ENCODE assay signal across 26 mouse cellular contexts in genomic region chr19:59109937-59110336, GRCm38 (mm10). TPM values are rescaled to one million over a fixed set of nuclear protein-coding genes. Genes with fewer than 3 reads are reported as not detected.
DNase-seq lines count a peak whose midpoint lies in the region; TF ChIP-seq lines count a peak whose summit lies in the region.
"Had no signal": no experiment of that assay in that cellular context is flagged by ENCODE, and none has a peak within 500 bp of the region (broad histone marks: within the 10 kb centered on the region; RNA-seq: fewer than 3 reads in every experiment).

No protein-coding gene starts in this region.

- no peak overlapping the region for H3K4me3 ChIP-seq in ES-Bruce4 (ENCODE audit: low read depth, low read length)
- H3K4me3 ChIP-seq: embryonic facial prominence, embryonic 15.5 days; erythroblast, embryonic 14.5 days; forebrain, embryonic 10.5 days; gastrocnemius, adult 2 months; heart, embryonic 10.5 days; hindbrain, embryonic 13.5 days; intestine, embryonic 15.5 days had no signal

- no peaks in the 10 kb centered on the region; the same call in 1 of the 2 replicates for H3K27me3 ChIP-seq in ES-Bruce4 (ENCODE audit: control insufficient read depth, insufficient read depth, low read length, poor library complexity, severe bottlenecking)
- H3K27me3 ChIP-seq: intestine, embryonic 15.5 days had no signal

- H3K27ac ChIP-seq in ES-Bruce4 (ENCODE audit: insufficient read depth, low read length), result no peak overlapping the region
- H3K27ac ChIP-seq: embryonic facial prominence, embryonic 15.5 days; forebrain, embryonic 10.5 days; gastrocnemius, adult 2 months; heart, embryonic 10.5 days; hindbrain, embryonic 13.5 days; intestine, embryonic 15.5 days had no signal

- no peaks in the 10 kb centered on the region for H3K9me3 ChIP-seq in ES-Bruce4 (replicated peaks; ENCODE audit: control insufficient read depth, insufficient read depth, low read length, poor library complexity, severe bottlenecking)
- H3K9me3 ChIP-seq: embryonic facial prominence, embryonic 15.5 days; forebrain, embryonic 10.5 days; heart, embryonic 10.5 days; hindbrain, embryonic 13.5 days; intestine, embryonic 15.5 days had no signal

- TF ChIP-seq CTCF in ES-Bruce4 (IDR thresholded peaks at IDR 0.05; ENCODE audit: low read depth, low read length), result peak; percentile 15

- TF ChIP-seq POLR2A in ES-Bruce4 (IDR thresholded peaks at IDR 0.05; ENCODE audit: insufficient read depth, low read length), result no peak

- peak; percentile 12 for DNase-seq in heart, adult 11 months
- DNase-seq in heart, adult 8-10 months (ENCODE audit: low spot score), result no peak
- DNase-seq in 416B (ENCODE audit: low read depth), result peak; percentile 11
- peak; percentile 38 for DNase-seq in ZHBTc4 (ENCODE audit: low read depth, low spot score)
- DNase-seq in thymus, postnatal 14 days, result no peak
- no peak for DNase-seq in left cerebral cortex, postnatal 14 days (ENCODE audit: low spot score in 2 of 2)
- DNase-seq: adrenal gland, postnatal 10 days; cerebellum, adult 11 months; cerebellum, adult 8-10 months; cerebellum, postnatal 14 days; embryo, embryonic 11 days; gastrocnemius, adult 2 months; gastrocnemius, postnatal 25 days; heart, postnatal 10 days; heart, postnatal 4 days had no signal

- intact Hi-C loops in left cerebral cortex, postnatal 14 days (cut with DNase I), result no loop called here

- no peak for TF ChIP-seq EP300 in ES-Bruce4 (IDR thresholded peaks at IDR 0.05; ENCODE audit: insufficient read depth, low read depth, low read length)

- no peaks in the 10 kb centered on the region for H3K36me3 ChIP-seq in ES-Bruce4 (ENCODE audit: control insufficient read depth, insufficient read depth, low read length, poor library complexity, severe bottlenecking)
- H3K36me3 ChIP-seq: embryonic facial prominence, embryonic 15.5 days; forebrain, embryonic 10.5 days; heart, embryonic 10.5 days; hindbrain, embryonic 13.5 days; intestine, embryonic 15.5 days had no signal

- H3K9ac ChIP-seq in ES-Bruce4 (ENCODE audit: low read depth, poor library complexity, severe bottlenecking), result no peak overlapping the region
- H3K9ac ChIP-seq: embryonic facial prominence, embryonic 15.5 days; hindbrain, embryonic 13.5 days; intestine, embryonic 15.5 days had no signal

- no peaks in the 10 kb centered on the region for H3K4me1 ChIP-seq in ES-Bruce4 (ENCODE audit: control insufficient read depth, insufficient read depth, low read length)
- H3K4me1 ChIP-seq: embryonic facial prominence, embryonic 15.5 days; heart, embryonic 10.5 days; hindbrain, embryonic 13.5 days; intestine, embryonic 15.5 days had no signal

RNA-seq across cellular contexts. Expression of gene Shtn1, which starts 34.0 kb away (rescaled TPM):
- 1 to 10 TPM; 2.1 to 3.4 (median 2.6) TPM for total RNA-seq in heart, adult 8-10 months (2022)
- 3.0 and 3.4 TPM in 2 replicates for polyA plus RNA-seq in ES-Bruce4 (2011; ENCODE audit: insufficient read depth, insufficient read length, low read depth, missing spikeins)
- 10 to 100 TPM; 36.8 to 37.9 TPM for total RNA-seq in left cerebral cortex, postnatal 14 days (2021)
- polyA plus RNA-seq: erythroblast, embryonic 14.5 days had no signal

RNA-seq across cellular contexts. Expression of gene Vax1, which starts 59.9 kb away (rescaled TPM):
- total RNA-seq in heart, adult 8-10 months (2022), result not detected
- not detected in 2 replicates for polyA plus RNA-seq in ES-Bruce4 (2011; ENCODE audit: insufficient read depth, insufficient read length, low read depth, missing spikeins)
- total RNA-seq in left cerebral cortex, postnatal 14 days (2021), result 1 to 10 TPM in 1 of 2 experiments, under 1 TPM in 1; 0.68 to 1.5 TPM
- total RNA-seq: adrenal gland, postnatal 10 days; adrenal gland, postnatal 4 days; common myeloid progenitor, adult 5-6 weeks; gastrocnemius, adult 2 months; gastrocnemius, postnatal 25 days; granulocyte monocyte progenitor cell, adult 5-6 weeks; heart, postnatal 10 days; heart, postnatal 4 days had no signal
- polyA plus RNA-seq: erythroblast, embryonic 14.5 days; heart, embryonic 10.5 days; heart, embryonic 14.5 days; hindbrain, embryonic 13.5 days; intestine, embryonic 15.5 days had no signal

Comparison
In these comparisons a context has a peak if more than half of its experiments do, and no peak if none do; other contexts are left out.
1. DNase-seq: peak in heart, adult 11 months (single experiment), 416B (single experiment) and ZHBTc4 (single experiment); none in heart, adult 8-10 months (single experiment), thymus, postnatal 14 days (single experiment) and left cerebral cortex, postnatal 14 days (0 of 2).
2. RNA of gene Shtn1, which starts 34.0 kb away (total RNA-seq): 36.8 to 37.9 TPM in left cerebral cortex, postnatal 14 days; 2.1 to 3.4 TPM in heart, adult 8-10 months; every median in the first group is over 4 times any median in the second.